Mouse (Mus musculus) ovary, postnatal 36 days (tissue): Measurements from ENCODE around the gene Bax.
"Not testable (repeated sequence)": the region's sequence is repeated elsewhere in the genome, so short reads cannot be mapped to it uniquely, and the experiment has no call there.

Source experiments
- DNase-seq: peaks from one replicate; pipeline ENCODE4 v3.0.0; 2022; ENCODE audit warnings: low spot score, mixed read lengths

Gene Bax

DNA sequence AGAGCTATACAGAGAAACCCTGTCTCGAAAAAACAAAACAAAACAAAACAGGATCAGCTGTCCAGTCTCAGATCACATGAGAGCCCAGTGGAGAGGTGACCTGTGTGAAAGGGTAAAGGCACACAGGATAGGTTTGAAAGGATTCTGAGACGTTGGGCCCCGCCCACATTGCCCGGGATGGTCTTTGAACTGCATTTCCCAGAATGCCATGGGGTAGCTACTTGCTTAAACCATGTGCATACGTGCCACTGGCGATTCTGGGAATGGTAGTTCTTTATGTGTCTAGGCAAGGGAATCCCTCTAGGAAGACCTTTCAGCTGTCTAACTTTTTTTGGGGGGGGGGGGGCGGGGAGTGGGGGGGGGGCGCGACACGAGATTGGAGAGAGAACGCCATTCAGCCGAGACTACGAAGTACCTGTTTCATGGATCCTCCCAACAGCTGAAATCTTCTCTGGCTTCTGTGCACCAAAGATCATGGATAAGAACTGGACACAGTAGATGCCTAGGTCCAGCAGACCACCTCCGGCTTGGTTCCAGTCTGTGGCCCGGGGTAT, 14.8 kb upstream of the Bax start, which contains the start of gene Tulp2:
Gene Tulp2 (plus strand): TSS at position 504 of the 554 bp plus-strand sequence.
- DNase-seq = peak; percentile 49

DNA sequence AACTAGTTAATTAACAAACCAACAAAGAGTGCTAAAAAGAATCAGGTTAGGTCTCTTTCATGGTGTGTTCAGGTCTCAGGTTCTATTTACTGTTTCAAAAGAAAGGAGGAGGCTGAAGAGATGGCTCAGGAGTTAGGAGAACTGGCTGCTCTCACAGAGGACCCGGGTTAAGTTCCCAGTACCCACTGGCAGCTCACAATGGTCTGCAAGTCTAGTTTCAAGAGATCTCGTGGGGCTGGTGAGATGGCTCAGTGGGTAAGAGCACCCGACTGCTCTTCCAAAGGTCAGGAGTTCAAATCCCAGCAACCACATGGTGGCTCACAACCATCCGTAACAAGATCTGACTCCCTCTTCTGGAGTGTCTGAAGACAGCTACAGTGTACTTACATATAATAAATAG, 13.6 kb upstream of the Bax start:
- not testable (repeated sequence) for DNase-seq

DNA sequence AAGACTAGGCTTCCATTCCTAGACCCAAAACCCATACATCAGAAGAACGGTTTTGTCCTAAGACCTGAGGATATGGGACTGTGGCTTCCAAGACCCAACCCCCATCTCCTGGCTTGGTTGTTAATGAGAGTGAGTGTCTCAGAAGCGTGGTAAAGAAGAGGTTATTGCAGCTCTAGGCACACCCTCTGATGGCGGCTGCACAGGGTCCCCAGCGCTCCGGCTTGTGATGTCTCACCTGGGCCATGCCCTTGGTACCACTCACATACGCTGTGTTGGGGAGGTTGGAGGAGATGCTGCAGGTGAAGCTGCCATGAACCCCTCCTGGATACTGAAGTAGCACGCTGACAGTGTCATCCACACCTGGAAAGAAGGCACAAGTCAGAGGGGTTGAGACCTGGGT, 12.1 kb upstream of the Bax start:
- DNase-seq = no peak

DNA sequence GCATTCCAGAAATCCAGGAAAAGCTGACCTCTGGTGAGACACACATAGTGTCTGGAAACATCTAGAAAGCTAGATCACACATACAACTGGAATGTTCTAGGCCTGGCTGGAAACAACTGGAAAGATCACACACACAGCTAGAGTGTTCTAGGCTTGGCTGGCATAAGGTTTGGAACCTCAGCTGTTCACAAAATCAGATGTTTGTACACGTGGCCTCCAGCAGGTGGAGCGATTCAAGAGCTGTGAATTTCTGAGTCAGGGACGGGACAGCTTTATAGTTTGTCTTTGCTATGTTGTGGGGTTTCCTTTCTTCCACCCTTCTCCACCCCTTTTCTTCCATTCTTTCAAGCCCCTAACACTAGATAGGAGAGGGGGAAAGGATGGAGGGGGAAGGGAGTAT, 10.3 kb upstream of the Bax start:
- DNase-seq = no peak

GRCm38 (mm10) chr7:45476453-45476852, 9.8 kb upstream of the Bax start:
- DNase-seq = no peak

- DNase-seq = no peak
Observed at GRCm38 (mm10) chr7:45475291-45475969, 8.7 kb upstream of the Bax start.

- DNase-seq = peak; percentile 58
Observed at GRCm38 (mm10) chr7:45470869-45471268, 4.2 kb upstream of the Bax start.

GRCm38 (mm10) chr7:45467090-45467670, 482 bp upstream of the Bax start:
- DNase-seq = no peak

- DNase-seq = no peak
Observed at GRCm38 (mm10) chr7:45465549-45465948, 1.1 kb downstream of the Bax start.

GRCm38 (mm10) chr7:45465112-45465511, 1.6 kb downstream of the Bax start:
- DNase-seq = no peak

GRCm38 (mm10) chr7:45463987-45464778, 2.5 kb downstream of the Bax start:
- DNase-seq = no peak

DNA sequence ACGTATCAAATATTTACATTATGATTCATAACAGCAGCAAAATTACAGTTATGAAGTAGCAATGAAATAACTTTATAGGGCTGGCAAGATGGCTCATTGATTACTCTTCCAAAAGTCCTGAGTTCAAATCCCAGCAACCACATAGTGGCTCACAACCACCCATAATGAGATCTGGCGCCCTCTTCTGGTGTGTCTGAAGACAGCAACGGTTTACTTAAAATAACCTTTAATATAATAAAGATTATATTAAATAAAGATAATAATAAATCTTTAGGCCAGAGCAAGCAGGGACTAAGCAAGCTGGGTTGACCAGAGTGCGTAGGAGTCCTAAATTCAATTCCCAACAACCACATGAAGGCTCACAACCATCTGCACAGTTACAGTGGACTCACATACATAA, 3.8 kb downstream of the Bax start:
- DNase-seq = not testable (repeated sequence)

- DNase-seq = no peak
Observed at GRCm38 (mm10) chr7:45462325-45462724, 4.4 kb downstream of the Bax start.

DNA sequence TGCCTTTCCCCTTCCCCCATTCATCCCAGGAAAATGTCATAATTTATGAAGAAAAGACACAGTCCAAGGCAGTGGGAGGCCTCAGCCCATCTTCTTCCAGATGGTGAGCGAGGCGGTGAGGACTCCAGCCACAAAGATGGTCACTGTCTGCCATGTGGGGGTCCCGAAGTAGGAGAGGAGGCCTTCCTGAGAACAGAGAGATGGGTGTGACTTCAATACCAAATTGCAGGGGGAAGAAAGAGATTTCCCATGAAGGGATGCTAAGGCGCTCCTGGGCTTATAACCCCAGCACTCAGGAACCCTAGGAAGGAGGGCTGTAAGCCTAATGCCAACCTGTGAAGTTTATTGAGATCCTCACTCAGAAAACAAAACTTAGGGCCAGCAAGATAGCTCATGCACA, 4.9 kb downstream of the Bax start:
- no peak for DNase-seq

GRCm38 (mm10) chr7:45461326-45461725, 5.4 kb downstream of the Bax start:
- no peak for DNase-seq

- peak; percentile 68 for DNase-seq
Observed at GRCm38 (mm10) chr7:45460860-45461314, 5.8 kb downstream of the Bax start.

DNA sequence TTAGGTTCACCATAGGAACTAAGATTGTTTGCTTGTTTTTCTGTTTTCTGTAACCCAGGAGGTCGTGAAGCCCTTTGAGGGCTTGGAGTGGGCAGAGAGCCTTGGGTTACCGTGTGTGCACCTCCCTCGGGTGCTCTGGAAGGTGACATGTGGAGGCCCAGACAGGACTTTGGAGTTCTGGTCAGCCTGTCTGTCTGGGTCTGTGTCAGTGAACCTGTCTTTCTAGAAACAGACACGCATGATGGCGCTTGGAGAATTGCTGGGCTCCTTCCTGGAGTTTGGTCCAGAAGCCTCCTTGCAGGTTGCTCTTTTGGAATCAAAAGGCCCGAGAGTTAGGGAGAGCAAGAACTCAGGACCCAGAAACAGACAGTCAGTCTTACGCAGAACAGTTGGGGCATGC, 6.3 kb downstream of the Bax start:
- DNase-seq = peak; percentile 36

- DNase-seq = peak; percentile 93
Observed at GRCm38 (mm10) chr7:45459564-45460140, 7.0 kb downstream of the Bax start, which contains the start of gene Ftl1. Ftl1 (minus strand) TSS chr7:45459884.

GRCm38 (mm10) chr7:45458748-45459563, 7.7 kb downstream of the Bax start:
- peak; percentile 79 for DNase-seq

DNA sequence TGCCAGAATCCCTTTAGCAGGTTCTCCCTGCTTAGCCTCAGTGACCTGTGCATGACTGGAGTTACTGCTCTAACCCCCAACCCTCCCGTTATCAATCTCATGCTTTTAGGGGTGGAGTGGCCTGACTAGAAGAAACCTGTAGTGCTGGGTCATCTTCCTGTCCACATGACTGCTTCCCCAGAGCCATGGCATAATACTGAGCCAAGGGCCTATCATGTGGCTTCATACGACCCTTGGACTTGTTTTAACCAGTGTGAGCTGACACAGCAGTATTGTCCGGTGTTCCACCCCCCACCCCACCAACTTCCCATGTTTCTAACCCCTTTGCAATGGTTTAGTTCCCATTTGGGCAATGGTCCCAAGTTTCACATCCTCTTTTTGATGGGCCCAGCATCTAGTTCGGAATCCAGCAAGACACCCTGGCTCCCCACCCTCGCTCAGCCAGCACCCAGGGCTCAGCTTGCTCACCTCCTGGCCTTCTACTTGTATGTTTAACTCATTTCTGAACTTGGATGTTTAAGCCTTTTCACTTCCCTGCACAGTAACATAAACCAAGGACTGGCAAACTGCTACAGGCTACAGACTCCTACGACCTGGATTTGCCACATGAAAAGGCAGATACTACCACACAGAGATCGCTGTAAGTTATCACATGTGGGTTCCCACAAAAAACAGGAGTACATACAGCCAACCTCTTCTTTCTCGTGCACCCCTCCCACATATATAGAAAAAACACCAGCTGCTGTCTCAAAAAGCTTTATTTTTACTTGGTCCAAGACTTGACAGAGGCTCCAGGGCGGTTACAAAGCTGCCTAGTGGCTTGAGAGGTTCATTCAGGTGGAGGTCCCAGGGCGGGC, 9.3 kb downstream of the Bax start:
- DNase-seq = no peak
